Mouse (Mus musculus): Measurements from ENCODE around the gene Ankrd31.

- TF ChIP-seq USF1 (IDR thresholded peaks at IDR 0.05; ENCODE audit: low read depth, low read length): no peak
- no peak for TF ChIP-seq POLR2A (IDR thresholded peaks at IDR 0.05; ENCODE audit: control insufficient read depth in 1 of 2, insufficient read depth in 1 of 2, low read depth in 1 of 2, low read length in 2 of 2, poor library complexity in 1 of 2)
- TF ChIP-seq HCFC1 (IDR thresholded peaks at IDR 0.05; ENCODE audit: low read depth, low read length): no peak
- TF ChIP-seq EP300 (IDR thresholded peaks at IDR 0.05; ENCODE audit: low read depth in 1 of 2, low read length in 2 of 2): no peak
- no peak for TF ChIP-seq CTCF (IDR thresholded peaks at IDR 0.05 in 2 of 3, conservative IDR thresholded peaks at IDR 0.05 in 1 of 3; ENCODE audit: control insufficient read depth in 1 of 3, insufficient read depth in 1 of 3, low read depth in 2 of 3, low read length in 3 of 3, poor library complexity in 1 of 3, severe bottlenecking in 1 of 3)
- TF ChIP-seq MAFK (IDR thresholded peaks at IDR 0.05; ENCODE audit: borderline replicate concordance, low read depth, low read length): no peak
- no peak for TF ChIP-seq MAZ (IDR thresholded peaks at IDR 0.05; ENCODE audit: low read depth, low read length)
- no peak for TF ChIP-seq TAL1 (IDR thresholded peaks at IDR 0.05; ENCODE audit: low read length)
- TF ChIP-seq POLR2AphosphoS5 (IDR thresholded peaks at IDR 0.05; ENCODE audit: borderline replicate concordance, low read depth, low read length): no peak
- no peak for TF ChIP-seq ELF1 (IDR thresholded peaks at IDR 0.05; ENCODE audit: low read depth, low read length)
- TF ChIP-seq MAX (IDR thresholded peaks at IDR 0.05; ENCODE audit: low read length): no peak
- TF ChIP-seq ZMIZ1 (IDR thresholded peaks at IDR 0.05; ENCODE audit: low read depth, low read length): no peak
- TF ChIP-seq ZKSCAN1 (IDR thresholded peaks at IDR 0.05; ENCODE audit: low read depth, low read length): no peak
- no peak for TF ChIP-seq GABPA (IDR thresholded peaks at IDR 0.05; ENCODE audit: low read depth, low read length)
Observed at GRCm38 (mm10) chr13:96870742-96871141, 122.7 kb downstream of the Ankrd31 start.

All from MEL (cell line).